Mouse (Mus musculus): ENCODE measurements at regions not wholly inside any gene's neighbourhood (a gene's known extent, or its start where the extent isn't known, plus 50 kb on each side); places are given as distances from the start of the nearest gene placed in this dataset.

- Histone ChIP-seq H3K4me1 (peaks cover 8% of the 10 kb centered on the region; the same call in 1 of the 2 replicates), H3K27me3 (ENCODE audit: poor library complexity, severe bottlenecking) (0 out of 2 replicates have a peak, but pooled peaks cover 1% of the 10 kb centered on the region), H3K9me3 (no peaks in the 10 kb centered on the region), H3K27ac (no peak overlapping the region), H3K36me3 (replicated peaks) (no peaks in the 10 kb centered on the region), H3K4me3 (no peak overlapping the region)
- WGBS: 93% methylated on average over 8 of the region's 8 CpGs
- DNase-seq (ENCODE audit: extremely low spot score, low spot score): no peak
These were observed 89.2 kb upstream of the Sox5 start for GRCm38 (mm10) chr6:144870949-144871348.

GRCm38 (mm10) chr6:144867333-144867732 lies 85.6 kb upstream of the Sox5 start:
- Histone ChIP-seq H3K4me3 (no peak overlapping the region), H3K27me3 (ENCODE audit: poor library complexity, severe bottlenecking) (0 out of 2 replicates have a peak, but pooled peaks cover 12% of the 10 kb centered on the region), H3K4me1 (peaks cover 8% of the 10 kb centered on the region; the same call in 1 of the 2 replicates), H3K27ac (no peak overlapping the region), H3K36me3 (replicated peaks) (no peaks in the 10 kb centered on the region), H3K9me3 (no peaks in the 10 kb centered on the region)
- DNase-seq (ENCODE audit: extremely low spot score, low spot score): no peak
- WGBS: 78% methylated on average over 9 of the region's 9 CpGs

GRCm38 (mm10) chr6:144864026-144864425 lies 82.2 kb upstream of the Sox5 start:
- WGBS: 80% methylated on average over 6 of the region's 6 CpGs
- H3K27me3 ChIP-seq (ENCODE audit: poor library complexity, severe bottlenecking): 0 out of 2 replicates have a peak, but pooled peaks cover 12% of the 10 kb centered on the region
- H3K4me1 ChIP-seq: peaks cover 11% of the 10 kb centered on the region
- no peaks in the 10 kb centered on the region for H3K9me3 ChIP-seq
- H3K4me3 ChIP-seq: no peak overlapping the region
- DNase-seq (ENCODE audit: extremely low spot score, low spot score): no peak
- H3K36me3 ChIP-seq (replicated peaks): no peaks in the 10 kb centered on the region
- H3K27ac ChIP-seq: no peak overlapping the region

GRCm38 (mm10) chr6:144863430-144863994 lies 81.7 kb upstream of the Sox5 start:
- H3K27ac ChIP-seq: no peak overlapping the region
- no peak for DNase-seq (ENCODE audit: extremely low spot score, low spot score)
- peaks cover 11% of the 10 kb centered on the region for H3K4me1 ChIP-seq
- no peaks in the 10 kb centered on the region for H3K36me3 ChIP-seq (replicated peaks)
- 0 out of 2 replicates have a peak, but pooled peaks cover 12% of the 10 kb centered on the region for H3K27me3 ChIP-seq (ENCODE audit: poor library complexity, severe bottlenecking)
- H3K4me3 ChIP-seq: no peak overlapping the region
- no peaks in the 10 kb centered on the region for H3K9me3 ChIP-seq
- WGBS: 81% methylated on average over 3 of the region's 3 CpGs

GRCm38 (mm10) chr6:144841510-144841909 lies 59.7 kb upstream of the Sox5 start:
- DNase-seq (ENCODE audit: extremely low spot score, low spot score): no peak
- Histone ChIP-seq H3K4me3 (no peak overlapping the region), H3K4me1 (0 out of 2 replicates have a peak, but pooled peaks cover 2% of the 10 kb centered on the region), H3K27me3 (ENCODE audit: poor library complexity, severe bottlenecking) (no peaks in the 10 kb centered on the region), H3K27ac (no peak overlapping the region), H3K9me3 (peaks cover 3% of the 10 kb centered on the region; the same call in 1 of the 2 replicates), H3K36me3 (replicated peaks) (no peaks in the 10 kb centered on the region)
- 75% methylated on average over 3 of the region's 3 CpGs for WGBS

- no peak for DNase-seq (ENCODE audit: extremely low spot score, low spot score)
- H3K9me3 ChIP-seq: peaks cover 3% of the 10 kb centered on the region; the same call in 1 of the 2 replicates
- H3K4me1 ChIP-seq: peaks cover 11% of the 10 kb centered on the region
- no peak overlapping the region for H3K27ac ChIP-seq
- no peaks in the 10 kb centered on the region for H3K36me3 ChIP-seq (replicated peaks)
- 95% methylated on average over 1 of the region's 1 CpGs for WGBS
- peaks cover 6% of the 10 kb centered on the region; the same call in 1 of the 2 replicates for H3K27me3 ChIP-seq (ENCODE audit: poor library complexity, severe bottlenecking)
- H3K4me3 ChIP-seq: no peak overlapping the region
These were observed 57.6 kb upstream of the Sox5 start for GRCm38 (mm10) chr6:144839383-144839782.

- no peak overlapping the region for H3K4me3 ChIP-seq
- H3K9me3 ChIP-seq: no peaks in the 10 kb centered on the region
- peaks cover 13% of the 10 kb centered on the region for H3K4me1 ChIP-seq
- peak overlapping the region; percentile 36 for H3K27ac ChIP-seq
- H3K27me3 ChIP-seq (ENCODE audit: poor library complexity, severe bottlenecking): peaks cover 6% of the 10 kb centered on the region; the same call in 1 of the 2 replicates
- no peak for DNase-seq (ENCODE audit: extremely low spot score, low spot score)
- H3K36me3 ChIP-seq (replicated peaks): no peaks in the 10 kb centered on the region
- 40% methylated on average over 19 of the region's 19 CpGs for WGBS
These were observed 52.8 kb upstream of the Sox5 start for GRCm38 (mm10) chr6:144834323-144835183.
